Mouse (Mus musculus) spleen, adult 2 months (tissue): ENCODE results near the gene Ccdc180.

Experiments used
- CTCF ChIP-seq: fragments of 200-500 bp; IDR thresholded peaks from 2 replicates; pipeline ENCODE4 v1.5.1; 2011; ENCODE audit warnings: mild to moderate bottlenecking, inconsistent platforms; ENCODE audit not compliant: insufficient read depth, insufficient read length, insufficient replicate concordance; ENCODE audit errors: extremely low read depth
- POLR2A ChIP-seq: fragments of 200-500 bp; IDR thresholded peaks from 2 replicates; pipeline ENCODE4 v1.6.1; 2011; ENCODE audit warnings: low read depth, low read length, inconsistent platforms

DNA sequence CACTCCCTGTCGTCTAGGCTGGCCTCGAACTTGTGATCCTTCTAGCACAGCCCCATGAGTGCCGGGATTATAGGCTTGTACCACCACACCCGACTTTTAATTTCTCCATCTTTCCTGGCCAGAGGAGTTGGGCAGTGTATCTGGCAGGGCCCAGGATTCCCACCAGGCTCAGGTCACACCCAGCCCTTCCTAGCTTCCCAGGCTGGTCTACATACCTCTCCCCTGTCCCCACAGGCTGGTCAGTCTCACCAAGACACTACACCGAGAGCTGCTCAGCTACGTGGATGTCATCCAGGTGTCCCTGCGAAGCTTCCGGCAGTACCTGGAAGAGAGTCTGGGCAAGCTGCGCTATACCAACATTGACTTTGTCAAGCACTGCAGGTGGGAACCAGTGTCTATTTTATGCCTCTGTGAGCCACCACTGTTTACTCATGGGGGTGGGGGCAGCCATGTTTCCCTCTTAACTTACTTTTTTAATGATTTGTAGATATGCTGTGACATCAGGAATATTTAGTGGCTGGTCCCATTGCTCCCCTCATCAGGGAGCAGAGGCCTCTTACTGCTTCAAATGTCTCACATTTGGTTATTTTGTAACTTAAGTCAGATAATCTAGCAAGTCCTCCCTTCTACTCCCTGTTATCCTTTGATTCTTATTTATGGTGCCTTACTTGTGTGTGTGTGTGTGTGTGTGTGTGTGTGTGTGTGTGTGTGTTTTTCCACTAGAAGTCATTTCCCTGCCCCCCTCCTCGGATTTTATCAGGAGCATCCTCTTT lies 31.7 kb downstream of the Ccdc180 start:
- TF ChIP-seq CTCF (no peak), POLR2A (no peak)
